Mouse (Mus musculus) heart, adult 2 months (tissue): Measurements from ENCODE around the gene Siglece.

Experiments used
- EP300 ChIP-seq: fragments of 200-500 bp; IDR thresholded peaks from 2 replicates; pipeline ENCODE4 v1.6.1; 2011; ENCODE audit warnings: low read depth, low read length, control low read depth; ENCODE audit not compliant: insufficient read depth
- POLR2A ChIP-seq: fragments of 200-500 bp; IDR thresholded peaks from 2 replicates; pipeline ENCODE4 v1.6.1; 2011; ENCODE audit warnings: mild to moderate bottlenecking, low read depth, low read length, control low read depth; ENCODE audit not compliant: insufficient read depth

- TF ChIP-seq EP300 (no peak), POLR2A (no peak)
Observed at GRCm38 (mm10) chr7:43671064-43671808, 11.3 kb upstream of the Siglece start.
